Mouse (Mus musculus) embryonic fibroblast, embryonic 13.5 days (primary cell): ENCODE data around the gene Akap2.

Experiments used
- CTCF ChIP-seq: IDR thresholded peaks from 2 replicates; pipeline ENCODE4 v1.5.1; 2011; ENCODE audit warnings: mild to moderate bottlenecking, control low read depth, low read length, moderate library complexity, borderline replicate concordance; ENCODE audit not compliant: insufficient read depth
- POLR2A ChIP-seq: IDR thresholded peaks from 2 replicates; pipeline ENCODE4 v1.6.1; 2011; ENCODE audit warnings: low read depth, mild to moderate bottlenecking, control low read depth, low read length, moderate library complexity

- no peak for TF ChIP-seq POLR2A
- TF ChIP-seq CTCF: no peak
Measured at GRCm38 (mm10) chr4:57809449-57809848, 92.0 kb downstream of the Akap2 start.
